ENCODE assay signal across 20 mouse cellular contexts in the genomic region with DNA sequence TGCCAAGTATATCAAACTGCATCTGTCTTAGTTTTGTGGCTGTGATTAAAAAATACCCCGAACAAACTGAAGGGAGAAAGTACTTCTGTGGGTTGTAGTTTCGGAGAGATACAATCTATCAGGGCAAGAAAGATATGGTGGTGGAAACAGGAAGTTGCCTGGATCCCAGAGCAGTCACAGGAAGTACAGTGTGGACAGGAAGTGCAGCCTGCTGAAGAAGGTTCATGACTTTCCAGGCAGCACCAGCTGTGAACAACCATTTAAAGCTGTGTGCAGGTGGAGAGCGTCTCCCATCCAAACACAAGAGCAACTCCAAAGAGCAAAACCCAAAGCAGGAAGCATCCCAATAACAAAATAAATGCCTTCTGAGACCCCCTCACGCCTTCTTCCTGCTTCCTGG. TPM values are rescaled to one million over a fixed set of nuclear protein-coding genes. Genes with fewer than 3 reads are reported as not detected.
DNase-seq lines count a peak whose midpoint lies in the region; ATAC-seq and TF ChIP-seq lines count a peak whose summit lies in the region.
"Had no signal": no experiment of that assay in that cellular context is flagged by ENCODE, and none has a peak within 500 bp of the region (broad histone marks: within the 10 kb centered on the region; RNA-seq: fewer than 3 reads in every experiment).

No protein-coding gene starts in this region.

- H3K36me3 ChIP-seq in thymus, adult 2 months (ENCODE audit: control insufficient read depth, insufficient read depth, low read length) = no peaks in the 10 kb centered on the region
- no peaks in the 10 kb centered on the region for H3K36me3 ChIP-seq in MEL (ENCODE audit: control insufficient read depth in 1 of 2, insufficient read depth in 2 of 2, low read length in 2 of 2)
- no peaks in the 10 kb centered on the region for H3K36me3 ChIP-seq in liver, embryonic 16.5 days (ENCODE audit: control insufficient read depth, insufficient read depth)
- H3K36me3 ChIP-seq in splenic B cell, adult 2 months (ENCODE audit: control insufficient read depth, insufficient read depth, low read length, poor library complexity, severe bottlenecking) = no peaks in the 10 kb centered on the region
- H3K36me3 ChIP-seq in forebrain, embryonic 12.5 days (replicated peaks) = no peaks in the 10 kb centered on the region
- H3K36me3 ChIP-seq: hindbrain, embryonic 15.5 days; neural tube, embryonic 15.5 days had no signal

- H3K4me2 ChIP-seq in liver, embryonic 16.5 days (ENCODE audit: low read depth, low read length) = no peak overlapping the region
- no peak overlapping the region for H3K4me2 ChIP-seq in forebrain, embryonic 12.5 days
- H3K4me2 ChIP-seq: hindbrain, embryonic 15.5 days; limb, embryonic 13.5 days; neural tube, embryonic 15.5 days had no signal

- H3K4me1 ChIP-seq in thymus, adult 2 months (replicated peaks; ENCODE audit: control insufficient read depth, insufficient read depth, low read length) = peaks cover 4% of the 10 kb centered on the region
- H3K4me1 ChIP-seq in MEL (ENCODE audit: control insufficient read depth in 1 of 2, insufficient read depth in 2 of 2, low read length in 2 of 2) = no peaks in the 10 kb centered on the region
- H3K4me1 ChIP-seq in liver, embryonic 16.5 days (ENCODE audit: control insufficient read depth, low read depth, low read length) = no peaks in the 10 kb centered on the region; the same call in none of the 2 replicates
- peaks cover 40% of the 10 kb centered on the region for H3K4me1 ChIP-seq in forebrain, embryonic 12.5 days

- no peak for TF ChIP-seq CTCF in thymus, adult 2 months (IDR thresholded peaks at IDR 0.05; ENCODE audit: borderline replicate concordance, control insufficient read depth, extremely low read depth, insufficient read depth, low read length, poor library complexity)
- no peak for TF ChIP-seq CTCF in MEL (IDR thresholded peaks at IDR 0.05 in 2 of 3, conservative IDR thresholded peaks at IDR 0.05 in 1 of 3; ENCODE audit: control insufficient read depth in 1 of 3, insufficient read depth in 1 of 3, low read depth in 2 of 3, low read length in 3 of 3, poor library complexity in 1 of 3, severe bottlenecking in 1 of 3)

- no peaks in the 10 kb centered on the region for H3K79me2 ChIP-seq in MEL (ENCODE audit: control insufficient read depth, insufficient read depth, low read length, poor library complexity)

- no peak for TF ChIP-seq POLR2A in thymus, adult 2 months (IDR thresholded peaks at IDR 0.05; ENCODE audit: control insufficient read depth, extremely low read depth, insufficient read depth, low read length, poor library complexity)
- TF ChIP-seq POLR2A in MEL (IDR thresholded peaks at IDR 0.05; ENCODE audit: control insufficient read depth in 1 of 2, insufficient read depth in 1 of 2, low read depth in 1 of 2, low read length in 2 of 2, poor library complexity in 1 of 2) = no peak

- TF ChIP-seq RAD21 in MEL (IDR thresholded peaks at IDR 0.05; ENCODE audit: low read depth, low read length) = no peak

- 33% methylated on average over 4 of the region's 4 CpGs for WGBS in thymus, adult 2 months
- WGBS in liver, embryonic 16.5 days (ENCODE audit: insufficient replicate concordance) = 25% methylated on average over 4 of the region's 4 CpGs
- 87% methylated on average over 4 of the region's 4 CpGs for WGBS in forebrain, embryonic 12.5 days

- DNase-seq in thymus, postnatal 0 days (ENCODE audit: low spot score) = peak; percentile 57
- no peak for DNase-seq in thymus, adult 2 months
- DNase-seq in MEL (ENCODE audit: low read depth, low spot score) = peak; percentile 35
- DNase-seq in splenic B cell, adult 2 months (ENCODE audit: low read depth, low spot score) = peak; percentile 54
- no peak for DNase-seq in left cerebral cortex, postnatal 36 days (ENCODE audit: low spot score in 2 of 2)
- no peak for DNase-seq in adrenal gland, postnatal 25 days
- DNase-seq: adrenal gland, adult 8-10 months; cerebellum, adult 9-11 months; embryo, embryonic 11 days; gastrocnemius, adult 2 months; heart, postnatal 10 days; kidney, adult 9 months; kidney, postnatal 4 days; retina, postnatal 1 day had no signal

- H3K4me3 ChIP-seq in thymus, adult 2 months (ENCODE audit: control insufficient read depth, insufficient read depth, low read length) = no peak overlapping the region
- no peak overlapping the region for H3K4me3 ChIP-seq in MEL (ENCODE audit: control insufficient read depth in 1 of 2, insufficient read depth in 1 of 2, low read depth in 2 of 2, low read length in 2 of 2)
- no peak overlapping the region for H3K4me3 ChIP-seq in liver, embryonic 16.5 days (ENCODE audit: low read depth, low read length)
- H3K4me3 ChIP-seq in forebrain, embryonic 12.5 days (replicated peaks) = no peak overlapping the region
- H3K4me3 ChIP-seq: gastrocnemius, adult 2 months; hindbrain, embryonic 15.5 days; limb, embryonic 13.5 days; neural tube, embryonic 15.5 days had no signal

- TF ChIP-seq EP300 in MEL (IDR thresholded peaks at IDR 0.05; ENCODE audit: low read depth in 1 of 2, low read length in 2 of 2) = no peak

- no peak overlapping the region for H3K27ac ChIP-seq in thymus, adult 2 months (ENCODE audit: control insufficient read depth, insufficient read depth, low read length)
- H3K27ac ChIP-seq in MEL (ENCODE audit: control insufficient read depth, low read depth, low read length) = no peak overlapping the region
- H3K27ac ChIP-seq in liver, embryonic 16.5 days (ENCODE audit: low read length) = 0 out of 2 replicates have a peak overlapping the region, but pooled peaks have one; percentile 1
- H3K27ac ChIP-seq in forebrain, embryonic 12.5 days = no peak overlapping the region
- H3K27ac ChIP-seq: gastrocnemius, adult 2 months; hindbrain, embryonic 15.5 days; limb, embryonic 13.5 days; neural tube, embryonic 15.5 days had no signal

- no peak; the same call in 1 of the 2 replicates for ATAC-seq in liver, embryonic 16.5 days (ENCODE audit: low read depth)
- ATAC-seq in forebrain, embryonic 12.5 days (ENCODE audit: low FRiP score) = no peak
- ATAC-seq: forebrain, embryonic 14.5 days had no signal

- intact Hi-C loops in left cerebral cortex, postnatal 36 days (cut with DNase I) = no loop called here

- H3K9me3 ChIP-seq in MEL (replicated peaks; ENCODE audit: insufficient read depth, low read length) = no peaks in the 10 kb centered on the region; the same call in 1 of the 2 replicates
- H3K9me3 ChIP-seq in liver, embryonic 16.5 days (replicated peaks; ENCODE audit: control insufficient read depth, low read length) = no peaks in the 10 kb centered on the region
- H3K9me3 ChIP-seq in forebrain, embryonic 12.5 days = no peaks in the 10 kb centered on the region
- H3K9me3 ChIP-seq: hindbrain, embryonic 15.5 days; limb, embryonic 13.5 days; neural tube, embryonic 15.5 days had no signal

- no peaks in the 10 kb centered on the region for H3K27me3 ChIP-seq in thymus, adult 2 months (ENCODE audit: control insufficient read depth, insufficient read depth, low read length)
- no peaks in the 10 kb centered on the region for H3K27me3 ChIP-seq in MEL (ENCODE audit: control insufficient read depth in 1 of 2, insufficient read depth in 2 of 2, low read length in 2 of 2)
- no peaks in the 10 kb centered on the region for H3K27me3 ChIP-seq in liver, embryonic 16.5 days (ENCODE audit: control insufficient read depth, insufficient read depth, low read depth, low read length)
- no peaks in the 10 kb centered on the region for H3K27me3 ChIP-seq in splenic B cell, adult 2 months (ENCODE audit: control insufficient read depth, insufficient read depth, low read length, poor library complexity, severe bottlenecking)
- peaks cover 61% of the 10 kb centered on the region for H3K27me3 ChIP-seq in forebrain, embryonic 12.5 days

- H3K9ac ChIP-seq in MEL (ENCODE audit: control insufficient read depth, low read depth, low read length, poor library complexity, severe bottlenecking) = no peak overlapping the region
- H3K9ac ChIP-seq in liver, embryonic 16.5 days (ENCODE audit: low read depth, low read length) = no peak overlapping the region
- H3K9ac ChIP-seq in forebrain, embryonic 12.5 days = no peak overlapping the region
- H3K9ac ChIP-seq: hindbrain, embryonic 15.5 days; limb, embryonic 13.5 days; neural tube, embryonic 15.5 days had no signal

TF ChIP-seq in MEL, 35 proteins besides CTCF, POLR2A, EP300 and RAD21:
- TF ChIP-seq ZMIZ1 (IDR thresholded peaks at IDR 0.05; ENCODE audit: low read depth, low read length) (no peak), GATA1 (IDR thresholded peaks at IDR 0.05; ENCODE audit: low read depth, low read length) (0 out of 2 replicates have a peak, but pooled peaks have one; percentile 8)

RNA-seq across cellular contexts. Expression of gene Hs3st3b1, which starts 13.6 kb away (rescaled TPM):
- polyA plus RNA-seq in thymus, postnatal 0 days (2015; fragmentation: Nextera tagmentation; extraction: Ambion mirVana) = 2.0 and 2.2 TPM in 2 replicates
- polyA plus RNA-seq in thymus, adult 2 months (2012; rRNA removed) = 9.3 and 12.0 TPM in 2 replicates
- not detected in 2 replicates for total RNA-seq in MEL (2012; rRNA removed)
- not detected for polyA plus RNA-seq in MEL (2012; ENCODE audit: insufficient read depth in 1 of 2, insufficient read length in 2 of 2, low read depth in 1 of 2, low replicate concordance in 2 of 2, missing spikeins in 1 of 2)
- 14.5 and 15.5 TPM in 2 replicates for polyA plus RNA-seq in liver, embryonic 16.5 days (2015; fragmentation: Nextera tagmentation; extraction: Ambion mirVana)
- 1 to 10 TPM in 1 of 2 experiments, under 1 TPM in 1; 0.79 to 1.4 TPM for total RNA-seq in left cerebral cortex, postnatal 36 days (2021)
- polyA plus RNA-seq in forebrain, embryonic 12.5 days (2016; fragmentation: Nextera tagmentation; extraction: Ambion mirVana) = 8.8 and 9.2 TPM in 2 replicates
- total RNA-seq in adrenal gland, postnatal 25 days (2021) = 2.1 TPM in 2 replicates

Comparison
In these comparisons a context has a peak if more than half of its experiments do, and no peak if none do; other contexts are left out.
1. DNase-seq: peak in thymus, postnatal 0 days (single experiment), MEL (single experiment) and splenic B cell, adult 2 months (single experiment); none in thymus, adult 2 months (single experiment), left cerebral cortex, postnatal 36 days (0 of 2) and adrenal gland, postnatal 25 days (single experiment).